Mouse (Mus musculus) large intestine, adult 2 months (tissue): ENCODE measurements around the gene Cacna2d2. TPM values are rescaled to one million over a fixed set of nuclear protein-coding genes. Genes with fewer than 3 reads are reported as not detected.
"Not testable (repeated sequence)": the region's sequence is repeated elsewhere in the genome, so short reads cannot be mapped to it uniquely, and the experiment has no call there.

Experiments
- DNase-seq: peaks from one replicate; pipeline ENCODE4 v3.0.0-alpha.2; 2012; ENCODE audit warnings: low read depth, low spot score
- WGBS: fragments of 180-500 bp; shearing (Covaris S2); methylation state at CpG from one replicate; pipeline ENCODE4 v1.1.7; 2018; 5-methylcytosine and 5-hydroxymethylcytosine counted together
- polyA plus RNA-seq: library from polyadenylated mRNA; depleted of rRNA; stranded (reverse); fragments of >200 nt; gene quantifications from 2 replicates; pipeline ENCODE4 v1.2.3, GENCODE M21; 2012

Gene Cacna2d2
- polyA plus RNA-seq, 1 experiment: 2.2 TPM

GRCm38 (mm10) chr9:107549297-107550074 is 150.1 kb downstream of the Cacna2d2 start:
- DNase-seq: no peak
- 87% methylated on average over 20 of the region's 20 CpGs for WGBS

- 65% methylated on average over 23 of the region's 23 CpGs for WGBS
- DNase-seq: no peak
Observed at GRCm38 (mm10) chr9:107550491-107551116, 151.2 kb downstream of the Cacna2d2 start.

GRCm38 (mm10) chr9:107551117-107551889 is 151.9 kb downstream of the Cacna2d2 start, which contains the start of gene Rassf1:
Rassf1 (plus strand) TSS chr9:107551555.
- WGBS: 2% methylated on average over 63 of the region's 63 CpGs
- DNase-seq: no peak

GRCm38 (mm10) chr9:107551890-107552355 is 152.5 kb downstream of the Cacna2d2 start:
- DNase-seq: no peak
- WGBS: 36% methylated on average over 8 of the region's 8 CpGs

- WGBS: 80% methylated on average over 5 of the region's 5 CpGs
- no peak for DNase-seq
Observed at GRCm38 (mm10) chr9:107552690-107553393, 153.4 kb downstream of the Cacna2d2 start.

GRCm38 (mm10) chr9:107553541-107554318 is 154.3 kb downstream of the Cacna2d2 start:
- no peak for DNase-seq
- 8% methylated on average over 37 of the region's 37 CpGs for WGBS

- under 1% methylated on average over 53 of the region's 53 CpGs for WGBS
- peak; percentile 87 for DNase-seq
Observed at GRCm38 (mm10) chr9:107554319-107554825, 155.0 kb downstream of the Cacna2d2 start.

GRCm38 (mm10) chr9:107555031-107555457 is 155.6 kb downstream of the Cacna2d2 start:
- DNase-seq: no peak
- WGBS: under 1% methylated on average over 23 of the region's 23 CpGs

GRCm38 (mm10) chr9:107555701-107556100 is 156.3 kb downstream of the Cacna2d2 start:
- 14% methylated on average over 2 of the region's 2 CpGs for WGBS
- no peak for DNase-seq

- WGBS: 28% methylated on average over 3 of the region's 3 CpGs
Observed at GRCm38 (mm10) chr9:107556346-107556745, 156.9 kb downstream of the Cacna2d2 start.

GRCm38 (mm10) chr9:107563029-107563581 is 163.7 kb downstream of the Cacna2d2 start, which contains the start of gene Tusc2:
Tusc2 (plus strand) TSS chr9:107563255.
- under 1% methylated on average over 46 of the region's 46 CpGs for WGBS
- peak; percentile 89 for DNase-seq

More at GRCm38 (mm10) chr9:107556346-107556745, 156.9 kb downstream of the Cacna2d2 start:
- no peak for DNase-seq

GRCm38 (mm10) chr9:107565556-107565955 is 166.1 kb downstream of the Cacna2d2 start:
- not testable (repeated sequence) for DNase-seq
- WGBS: 48% methylated on average over 5 of the region's 5 CpGs

GRCm38 (mm10) chr9:107566041-107566709 is 166.8 kb downstream of the Cacna2d2 start:
- WGBS: 14% methylated on average over 15 of the region's 15 CpGs

GRCm38 (mm10) chr9:107566855-107567254 is 167.4 kb downstream of the Cacna2d2 start:
- WGBS: 29% methylated on average over 3 of the region's 3 CpGs
- no peak for DNase-seq

More at GRCm38 (mm10) chr9:107566041-107566709, 166.8 kb downstream of the Cacna2d2 start:
- peak; percentile 83 for DNase-seq

- WGBS: 16% methylated on average over 18 of the region's 18 CpGs
- no peak for DNase-seq
Observed at GRCm38 (mm10) chr9:107567702-107568319, 168.4 kb downstream of the Cacna2d2 start, which contains the start of gene Hyal2. Hyal2 (plus strand) TSS chr9:107567945.

GRCm38 (mm10) chr9:107568331-107569261 is 169.2 kb downstream of the Cacna2d2 start:
- 0% methylated on average over 41 of the region's 41 CpGs for WGBS
- DNase-seq: peak; percentile 82
